Mouse (Mus musculus): ENCODE results near the gene Tyms.

GRCm38 (mm10) chr5:30103340-30103739 lies 29.9 kb upstream of the Tyms start:
- TF ChIP-seq POLR2A (IDR thresholded peaks at IDR 0.05; ENCODE audit: control insufficient read depth, low read depth, low read length) (no peak), CTCF (IDR thresholded peaks at IDR 0.05; ENCODE audit: control insufficient read depth, insufficient read depth, insufficient replicate concordance, low read depth, low read length) (no peak)
